Mouse (Mus musculus): Measurements from ENCODE around the gene Pten.

DNA sequence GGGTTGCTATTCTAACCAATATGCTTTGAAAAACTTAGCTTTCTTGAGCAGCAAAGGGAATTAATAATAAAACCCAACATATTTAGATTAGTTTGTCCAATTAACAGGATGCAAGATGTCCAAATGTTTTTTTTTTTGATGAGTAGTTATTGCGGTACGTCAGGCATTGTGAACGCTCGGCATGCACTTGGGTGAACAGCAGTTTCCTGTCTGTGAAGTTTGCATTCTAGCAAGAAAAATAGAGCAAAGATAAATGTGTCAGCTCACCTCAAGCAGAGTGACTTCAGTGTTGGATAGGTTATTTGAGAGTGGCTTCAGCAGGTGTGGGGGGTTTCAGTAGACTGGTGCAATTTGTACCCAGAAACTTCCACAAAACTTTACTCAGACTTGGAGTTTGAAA is 69.3 kb downstream of the Pten start:
- TF ChIP-seq CTCF (conservative IDR thresholded peaks at IDR 0.05; ENCODE audit: low read length): no peak
- no peak for TF ChIP-seq POU5F1 (IDR thresholded peaks at IDR 0.05; ENCODE audit: borderline replicate concordance, low read length)
- TF ChIP-seq NANOG (IDR thresholded peaks at IDR 0.05; ENCODE audit: borderline replicate concordance, low read length): no peak

Measured in E14TG2a.4 (cell line).